Mouse (Mus musculus) MEL (cell line): Measurements from ENCODE around the gene Zfp655. TPM values are rescaled to one million over a fixed set of nuclear protein-coding genes. Genes with fewer than 3 reads are reported as not detected.

ENCODE experiments used
- DNase-seq: peaks from one replicate; pipeline ENCODE4 v3.0.0; 2011; ENCODE audit warnings: low read depth, low spot score
- H3K27ac ChIP-seq: 2 replicates; pipeline ENCODE4 v1.5.1; 2012; ENCODE audit warnings: low read depth, mild to moderate bottlenecking, control low read depth, low read length, moderate library complexity; ENCODE audit not compliant: control insufficient read depth
- H3K27me3 ChIP-seq, 2 experiments: fragments of 150-350 bp in 1 of 2; sonication (generic) in 1 of 2; 2 replicates each; pipeline ENCODE4 v1.6.1; 2012; ENCODE audit warnings: low read length in 2 of 2, mild to moderate bottlenecking in 2 of 2, improper control_type of control experiment in 1 of 2, moderate library complexity in 1 of 2; ENCODE audit not compliant: insufficient read depth in 2 of 2, control insufficient read depth in 1 of 2
- H3K36me3 ChIP-seq, 2 experiments: 2 replicates each; pipeline ENCODE4 v1.6.1; 2012 to 2014; ENCODE audit warnings: low read length in 2 of 2, improper control_type of control experiment in 1 of 2, inconsistent platforms in 1 of 2, mild to moderate bottlenecking in 1 of 2; ENCODE audit not compliant: insufficient read depth in 2 of 2, control insufficient read depth in 1 of 2
- H3K4me1 ChIP-seq, 2 experiments: fragments of 150-350 bp in 1 of 2; sonication (generic) in 1 of 2; 2 replicates each; pipeline ENCODE4 v1.6.1; 2012; ENCODE audit warnings: low read length in 2 of 2, improper control_type of control experiment in 1 of 2, mild to moderate bottlenecking in 1 of 2; ENCODE audit not compliant: insufficient read depth in 2 of 2, control insufficient read depth in 1 of 2
- H3K4me3 ChIP-seq, 2 experiments: fragments of 150-350 bp in 1 of 2; sonication (generic) in 1 of 2; 2 replicates each; pipeline ENCODE4 v1.5.1; 2012; ENCODE audit warnings: low read depth in 2 of 2, low read length in 2 of 2, mild to moderate bottlenecking in 2 of 2, moderate library complexity in 2 of 2, control low read depth in 1 of 2, improper control_type of control experiment in 1 of 2; ENCODE audit not compliant: control insufficient read depth in 1 of 2, insufficient read depth in 1 of 2
- H3K79me2 ChIP-seq: 2 replicates; pipeline ENCODE4 v1.6.1; 2012; ENCODE audit warnings: mild to moderate bottlenecking, low read length, moderate library complexity; ENCODE audit not compliant: control insufficient read depth, poor library complexity, insufficient read depth
- H3K9ac ChIP-seq: 2 replicates; pipeline ENCODE4 v1.6.1; 2012; ENCODE audit warnings: low read depth, mild to moderate bottlenecking, control low read depth, low read length, moderate library complexity; ENCODE audit not compliant: control insufficient read depth, poor library complexity, severe bottlenecking
- H3K9me3 ChIP-seq: fragments of 150-350 bp; sonication (generic); replicated peaks from 2 replicates; pipeline ENCODE4 v1.6.1; 2012; ENCODE audit warnings: mild to moderate bottlenecking, low read length, improper control_type of control experiment, moderate library complexity; ENCODE audit not compliant: insufficient read depth
- BHLHE40 ChIP-seq: IDR thresholded peaks from 2 replicates; pipeline ENCODE4 v1.6.1; 2012; ENCODE audit warnings: low read depth, mild to moderate bottlenecking, inconsistent platforms, low read length, improper control_type of control experiment, borderline replicate concordance
- CHD1 ChIP-seq: IDR thresholded peaks from 2 replicates; pipeline ENCODE4 v1.6.1; 2012; ENCODE audit warnings: low read depth, mild to moderate bottlenecking, inconsistent platforms, low read length, improper control_type of control experiment
- CHD2 ChIP-seq: IDR thresholded peaks from 2 replicates; pipeline ENCODE4 v1.6.1; 2011; ENCODE audit warnings: low read length, improper control_type of control experiment
- CTCF ChIP-seq, 3 experiments: IDR thresholded peaks in 2 of 3; conservative IDR thresholded peaks in 1 of 3; 2 replicates each; pipeline ENCODE4 v1.5.1; 2011 to 2012; ENCODE audit warnings: low read length in 3 of 3, low read depth in 2 of 3, mild to moderate bottlenecking in 2 of 3, improper control_type of control experiment in 1 of 3, inconsistent platforms in 1 of 3, mixed read lengths in 1 of 3, moderate library complexity in 1 of 3; ENCODE audit not compliant: control insufficient read depth in 1 of 3, insufficient read depth in 1 of 3, poor library complexity in 1 of 3, severe bottlenecking in 1 of 3
- ELF1 ChIP-seq: IDR thresholded peaks from 2 replicates; pipeline ENCODE4 v1.6.1; 2014; ENCODE audit warnings: low read depth, mild to moderate bottlenecking, inconsistent platforms, low read length, improper control_type of control experiment, moderate library complexity
- EP300 ChIP-seq, 2 experiments: IDR thresholded peaks; 2 replicates each; pipeline ENCODE4 v1.6.1; 2011; ENCODE audit warnings: improper control_type of control experiment in 2 of 2, low read length in 2 of 2, low read depth in 1 of 2, mild to moderate bottlenecking in 1 of 2
- ETS1 ChIP-seq: IDR thresholded peaks from 2 replicates; pipeline ENCODE4 v1.6.1; 2012; ENCODE audit warnings: low read depth, mild to moderate bottlenecking, inconsistent platforms, low read length, improper control_type of control experiment, moderate library complexity
- GABPA ChIP-seq: IDR thresholded peaks from 2 replicates; pipeline ENCODE4 v1.6.1; 2012; ENCODE audit warnings: low read depth, mild to moderate bottlenecking, inconsistent platforms, low read length, improper control_type of control experiment, moderate library complexity
- MAFK ChIP-seq: IDR thresholded peaks from 2 replicates; pipeline ENCODE4 v1.6.1; 2011; ENCODE audit warnings: low read depth, mild to moderate bottlenecking, low read length, improper control_type of control experiment, borderline replicate concordance
- MAX ChIP-seq: IDR thresholded peaks from 2 replicates; pipeline ENCODE4 v1.6.1; 2011; ENCODE audit warnings: low read length, improper control_type of control experiment
- MXI1 ChIP-seq: IDR thresholded peaks from 2 replicates; pipeline ENCODE4 v1.6.1; 2011; ENCODE audit warnings: mild to moderate bottlenecking, low read depth, low read length, improper control_type of control experiment
- MYB ChIP-seq: IDR thresholded peaks from 2 replicates; pipeline ENCODE4 v1.6.1; 2011; ENCODE audit warnings: mild to moderate bottlenecking, low read depth, low read length, improper control_type of control experiment
- POLR2A ChIP-seq, 2 experiments: IDR thresholded peaks; 2 replicates each; pipeline ENCODE4 v1.6.1; 2011 to 2012; ENCODE audit warnings: low read length in 2 of 2, mild to moderate bottlenecking in 2 of 2, control low read depth in 1 of 2, improper control_type of control experiment in 1 of 2, low read depth in 1 of 2, moderate library complexity in 1 of 2; ENCODE audit not compliant: control insufficient read depth in 1 of 2, insufficient read depth in 1 of 2, poor library complexity in 1 of 2
- POLR2AphosphoS2 ChIP-seq: IDR thresholded peaks from 2 replicates; pipeline ENCODE4 v1.6.1; 2011; ENCODE audit warnings: low read length, improper control_type of control experiment
- POLR2AphosphoS5 ChIP-seq: IDR thresholded peaks from 2 replicates; pipeline ENCODE4 v1.6.1; 2012; ENCODE audit warnings: low read depth, borderline replicate concordance, mild to moderate bottlenecking, inconsistent platforms, low read length, moderate library complexity, mixed read lengths
- RCOR1 ChIP-seq: IDR thresholded peaks from 2 replicates; pipeline ENCODE4 v1.6.1; 2012; ENCODE audit warnings: low read depth, mild to moderate bottlenecking, inconsistent platforms, low read length, improper control_type of control experiment
- SIN3A ChIP-seq: IDR thresholded peaks from 2 replicates; pipeline ENCODE4 v1.6.1; 2012; ENCODE audit warnings: low read length, improper control_type of control experiment, inconsistent platforms
- TAL1 ChIP-seq: IDR thresholded peaks from 2 replicates; pipeline ENCODE4 v1.6.1; 2012; ENCODE audit warnings: mild to moderate bottlenecking, inconsistent platforms, low read length, moderate library complexity, mixed read lengths
- TCF12 ChIP-seq: IDR thresholded peaks from 2 replicates; pipeline ENCODE4 v1.6.1; 2014; ENCODE audit warnings: low read depth, mild to moderate bottlenecking, inconsistent platforms, low read length, improper control_type of control experiment, moderate library complexity
- USF1 ChIP-seq: IDR thresholded peaks from 2 replicates; pipeline ENCODE4 v1.6.1; 2014; ENCODE audit warnings: low read depth, mild to moderate bottlenecking, inconsistent platforms, low read length, improper control_type of control experiment, moderate library complexity
- USF2 ChIP-seq, 2 experiments: IDR thresholded peaks; 2 replicates each; pipeline ENCODE4 v1.6.1; 2011 to 2012; ENCODE audit warnings: improper control_type of control experiment in 2 of 2, low read length in 2 of 2, borderline replicate concordance in 1 of 2, inconsistent platforms in 1 of 2, low read depth in 1 of 2, mild to moderate bottlenecking in 1 of 2; ENCODE audit not compliant: insufficient read depth in 1 of 2
- ZMIZ1 ChIP-seq: IDR thresholded peaks from 2 replicates; pipeline ENCODE4 v1.6.1; 2012; ENCODE audit warnings: low read depth, mild to moderate bottlenecking, inconsistent platforms, low read length, improper control_type of control experiment, moderate library complexity
- polyA plus RNA-seq, 2 experiments: library from polyadenylated mRNA; stranded (reverse) in 1 of 2; unstranded in 1 of 2; fragments of >175 nt in 1 of 2; fragments of >200 nt in 1 of 2; gene quantifications; 2 replicates each; pipeline versions ENCODE4 v1.2.1 to v1.2.4; 2012; ENCODE audit warnings: low replicate concordance in 2 of 2, low read depth in 1 of 2; ENCODE audit not compliant: insufficient read length in 2 of 2, insufficient read depth in 1 of 2, missing spikeins in 1 of 2
- total RNA-seq: library from RNA; depleted of rRNA; stranded (reverse); fragments of 300-350 nt; gene quantifications from 2 replicates; pipeline ENCODE4 v1.2.3, GENCODE M21; 2012

The Zfp655 gene
- total and polyA plus RNA-seq, 3 experiments = 25.2 to 35.3 (median 26.9) TPM

GRCm38 (mm10) chr5:145231367-145231871, at the start of gene Zfp655 (continued):
- no peak for TF ChIP-seq MAFK
- peak; percentile 73 for TF ChIP-seq ELF1
- no peak for TF ChIP-seq MYB

- no peaks in the 10 kb centered on the region for H3K27me3 ChIP-seq
- peaks cover 10 to 16% of the 10 kb centered on the region in 2 experiments for H3K36me3 ChIP-seq
- H3K4me1 ChIP-seq = peaks cover 0 to 14% of the 10 kb centered on the region in 2 experiments; a peak in 3 of 4 replicates
- no peak overlapping the region for H3K4me3 ChIP-seq
- no peak for DNase-seq
- H3K9me3 ChIP-seq = no peaks in the 10 kb centered on the region
- no peak overlapping the region for H3K9ac ChIP-seq
- peaks cover 31% of the 10 kb centered on the region for H3K79me2 ChIP-seq
- TF ChIP-seq POLR2AphosphoS2 (0 out of 2 replicates have a peak, but pooled peaks have one; percentile 46), MXI1 (no peak), MYB (no peak)
- H3K27ac ChIP-seq = no peak overlapping the region
These were observed 46.3 kb upstream of the Zfp655 start for GRCm38 (mm10) chr5:145185244-145185643.

- peaks cover 2 to 22% of the 10 kb centered on the region in 2 experiments for H3K36me3 ChIP-seq
- no peak overlapping the region for H3K4me3 ChIP-seq
- TF ChIP-seq MAX (no peak), EP300 (IDR thresholded peaks at IDR 0.05; ENCODE audit: low read depth in 1 of 2, low read length in 2 of 2) (no peak), CHD2 (no peak), RCOR1 (no peak), USF2 (IDR thresholded peaks at IDR 0.05; ENCODE audit: borderline replicate concordance in 1 of 2, insufficient read depth in 1 of 2, low read depth in 1 of 2, low read length in 2 of 2) (no peak), CHD1 (no peak), ZMIZ1 (no peak)
- H3K4me1 ChIP-seq = peaks cover 0 to 20% of the 10 kb centered on the region in 2 experiments; a peak in 3 of 4 replicates
- no peak overlapping the region for H3K9ac ChIP-seq
- H3K9me3 ChIP-seq = no peaks in the 10 kb centered on the region
- peaks cover 45% of the 10 kb centered on the region for H3K79me2 ChIP-seq
- H3K27ac ChIP-seq = no peak overlapping the region
- no peak for DNase-seq
- no peaks in the 10 kb centered on the region for H3K27me3 ChIP-seq
These were observed 42.1 kb upstream of the Zfp655 start for GRCm38 (mm10) chr5:145189416-145189815.

GRCm38 (mm10) chr5:145190373-145190772, 41.1 kb upstream of the Zfp655 start:
- Histone ChIP-seq H3K79me2 (peaks cover 45% of the 10 kb centered on the region), H3K9me3 (no peaks in the 10 kb centered on the region), H3K9ac (peak overlapping the region; percentile 93), H3K27me3 (no peaks in the 10 kb centered on the region), H3K4me1 (peaks cover 0 to 20% of the 10 kb centered on the region in 2 experiments; a peak in 3 of 4 replicates), H3K27ac (peak overlapping the region; percentile 75), H3K4me3 (peak overlapping the region; percentile 75 to 81), H3K36me3 (peaks cover 2 to 22% of the 10 kb centered on the region in 2 experiments; a peak in 3 of 4 replicates)
- peak; percentile 64 for DNase-seq
- TF ChIP-seq USF2 (IDR thresholded peaks at IDR 0.05; ENCODE audit: borderline replicate concordance in 1 of 2, insufficient read depth in 1 of 2, low read depth in 1 of 2, low read length in 2 of 2) (no peak), TCF12 (no peak), GABPA (no peak), CTCF (IDR thresholded peaks at IDR 0.05 in 2 of 3, conservative IDR thresholded peaks at IDR 0.05 in 1 of 3; ENCODE audit: control insufficient read depth in 1 of 3, insufficient read depth in 1 of 3, low read depth in 2 of 3, low read length in 3 of 3, poor library complexity in 1 of 3, severe bottlenecking in 1 of 3) (no peak), ELF1 (no peak), POLR2AphosphoS5 (no peak), CHD2 (no peak), ETS1 (0 out of 2 replicates have a peak, but pooled peaks have one; percentile 37), RCOR1 (0 out of 2 replicates have a peak, but pooled peaks have one; percentile 10), POLR2A (IDR thresholded peaks at IDR 0.05; ENCODE audit: control insufficient read depth in 1 of 2, insufficient read depth in 1 of 2, low read depth in 1 of 2, low read length in 2 of 2, poor library complexity in 1 of 2) (0 out of 4 replicates have a peak, but pooled peaks of 1 of the 2 experiments have one; percentile 21), SIN3A (no peak; the same call in 1 of the 2 replicates), BHLHE40 (no peak), USF1 (no peak), TAL1 (no peak), MYB (no peak)
